Mouse (Mus musculus) gastrocnemius, postnatal 10 days (tissue): Measurements from ENCODE around the gene Sdk1. TPM values are rescaled to one million over a fixed set of nuclear protein-coding genes. Genes with fewer than 3 reads are reported as not detected.

Source experiments
- DNase-seq: peaks from one replicate; pipeline ENCODE4 v3.0.0; 2021; ENCODE audit warnings: mixed read lengths
- total RNA-seq, 2 experiments: library from RNA; stranded (reverse); gene quantifications; 2 replicates each; pipeline ENCODE4 v1.2.3; 2021

Gene Sdk1
- total RNA-seq, 2 experiments from 2014 or later, result 5.1 to 5.8 TPM

GRCm38 (mm10) chr5:141324910-141325309 is 83.6 kb downstream of the Sdk1 start:
- no peak for DNase-seq

DNA sequence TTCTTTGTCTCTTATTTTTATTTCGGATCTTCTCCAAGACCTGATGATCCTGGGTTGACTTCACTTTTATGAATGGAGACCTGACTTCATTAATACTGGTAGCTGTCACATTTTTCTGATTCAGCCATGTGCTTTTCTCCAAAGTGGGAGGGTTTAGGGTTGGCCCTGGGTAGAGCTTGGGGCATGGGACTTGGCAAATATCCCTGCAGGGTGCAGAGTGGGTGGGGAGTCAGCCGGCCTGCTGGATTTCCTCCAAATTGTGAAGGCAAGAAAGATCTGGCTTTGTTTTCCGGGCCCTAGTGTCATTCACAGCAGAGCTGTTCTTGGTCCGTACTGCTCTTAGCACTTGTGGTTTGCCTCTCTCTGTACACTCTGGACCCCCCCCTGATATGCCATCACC is 103.1 kb downstream of the Sdk1 start:
- no peak for DNase-seq

DNA sequence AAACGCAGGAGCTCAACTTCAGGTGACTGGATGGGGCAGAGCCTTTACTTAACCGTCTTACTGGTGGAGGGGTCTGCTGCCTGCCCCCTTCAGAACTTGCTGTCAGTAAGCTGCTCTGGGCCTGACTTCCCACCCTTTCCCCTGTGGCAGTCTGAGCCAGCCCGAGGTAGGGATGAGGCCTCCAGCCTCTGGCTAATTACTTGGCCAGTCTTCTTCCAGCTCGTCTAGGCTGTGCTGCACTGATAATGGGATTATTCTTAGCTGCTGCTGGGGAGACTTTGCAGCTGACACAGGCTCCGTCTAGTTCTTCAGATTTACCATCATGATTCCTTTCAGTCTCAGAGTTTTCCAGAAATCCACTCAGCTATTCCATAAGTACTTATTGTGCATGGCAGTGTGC is 104.2 kb downstream of the Sdk1 start:
- no peak for DNase-seq

GRCm38 (mm10) chr5:141362676-141363075 is 121.4 kb downstream of the Sdk1 start:
- DNase-seq, result no peak

DNA sequence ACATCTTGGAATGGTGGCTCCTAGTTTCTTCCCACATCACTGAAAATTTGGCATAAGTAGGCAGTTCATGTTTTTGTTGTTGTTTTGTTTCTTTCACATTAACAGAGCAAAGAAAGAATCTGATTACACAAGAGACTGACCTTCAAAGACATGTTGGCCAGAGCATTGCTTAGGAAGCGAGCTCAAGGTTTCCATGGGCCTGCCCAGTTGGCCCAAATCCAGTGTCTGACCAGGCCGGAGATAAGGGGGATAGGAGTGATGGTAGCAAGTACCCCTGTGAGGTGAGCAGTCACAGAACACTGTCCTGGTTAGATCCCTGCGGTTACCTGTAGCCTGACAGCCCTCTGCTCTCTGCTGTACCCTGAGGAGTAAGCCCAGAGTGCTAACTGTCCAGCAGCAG is 122.7 kb downstream of the Sdk1 start:
- DNase-seq, result no peak

DNA sequence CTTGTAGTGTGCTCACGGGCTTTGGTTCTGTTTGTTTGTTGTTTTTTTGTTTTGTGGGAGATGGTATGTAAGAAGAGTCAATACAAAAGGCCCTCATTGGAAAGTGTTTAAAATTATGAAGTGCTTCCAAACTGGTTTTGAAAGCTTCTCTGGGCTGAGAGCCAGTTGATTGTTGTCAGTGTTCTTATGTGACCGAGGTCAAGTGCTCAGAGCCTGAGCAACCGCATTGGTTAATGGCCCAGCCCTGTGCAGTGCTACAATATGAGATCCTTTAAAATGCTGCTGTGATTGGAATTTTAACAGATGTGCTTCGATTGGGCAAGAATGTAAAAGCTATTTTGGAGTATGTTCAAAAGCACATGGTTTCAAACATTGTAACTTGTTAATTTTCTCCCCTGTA is 127.3 kb downstream of the Sdk1 start:
- DNase-seq, result no peak

- no peak for DNase-seq
Measured at GRCm38 (mm10) chr5:141374797-141375196, 133.5 kb downstream of the Sdk1 start.

DNA sequence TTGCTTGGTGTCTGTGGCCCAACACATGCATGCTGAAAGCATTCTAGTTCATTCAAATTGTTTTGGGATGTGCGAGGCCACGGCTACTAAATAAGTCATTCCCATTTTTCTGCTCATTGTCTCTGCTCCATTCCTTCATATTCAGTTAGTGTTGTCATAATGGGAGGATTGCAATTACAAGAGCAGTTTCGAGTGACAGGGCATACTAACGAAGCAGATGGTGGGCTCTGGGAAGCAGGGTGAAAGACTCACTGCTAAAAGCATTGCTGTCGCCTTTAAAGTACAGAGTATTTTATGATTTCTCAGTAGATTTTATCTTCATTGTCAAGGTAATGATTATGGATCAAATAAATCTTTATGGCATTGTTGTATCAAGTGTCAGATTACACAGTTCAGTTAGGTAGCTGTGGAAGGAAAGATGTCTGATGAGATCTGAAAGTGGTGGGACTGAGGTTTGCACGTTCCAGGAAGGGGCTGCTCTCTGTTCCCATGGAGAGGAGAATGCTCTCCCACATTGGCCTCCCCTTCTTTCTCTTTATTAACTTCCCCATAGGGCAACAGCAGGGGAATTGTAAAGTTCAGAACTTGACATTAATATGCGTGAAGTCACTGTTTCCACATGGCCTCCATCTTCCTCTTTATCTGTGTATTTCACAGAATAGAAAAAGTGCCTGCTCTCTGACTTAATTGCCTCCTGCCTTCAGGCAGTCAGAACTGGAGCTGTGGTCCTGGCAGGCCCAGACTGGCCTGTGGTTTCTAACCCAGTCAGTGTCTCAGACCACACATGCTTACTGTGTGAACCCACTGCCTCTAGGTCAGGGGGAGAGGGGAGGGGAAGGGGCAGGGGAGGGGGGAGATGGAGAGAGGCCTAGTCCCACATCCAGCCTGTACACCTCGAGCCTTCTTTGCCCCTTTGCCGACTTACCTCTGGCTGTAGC is 138.8 kb downstream of the Sdk1 start:
- DNase-seq, result no peak

- no peak for DNase-seq
Measured at GRCm38 (mm10) chr5:141380774-141381156, 139.5 kb downstream of the Sdk1 start.

- DNase-seq, result no peak
Measured at GRCm38 (mm10) chr5:141381581-141381980, 140.3 kb downstream of the Sdk1 start.

DNA sequence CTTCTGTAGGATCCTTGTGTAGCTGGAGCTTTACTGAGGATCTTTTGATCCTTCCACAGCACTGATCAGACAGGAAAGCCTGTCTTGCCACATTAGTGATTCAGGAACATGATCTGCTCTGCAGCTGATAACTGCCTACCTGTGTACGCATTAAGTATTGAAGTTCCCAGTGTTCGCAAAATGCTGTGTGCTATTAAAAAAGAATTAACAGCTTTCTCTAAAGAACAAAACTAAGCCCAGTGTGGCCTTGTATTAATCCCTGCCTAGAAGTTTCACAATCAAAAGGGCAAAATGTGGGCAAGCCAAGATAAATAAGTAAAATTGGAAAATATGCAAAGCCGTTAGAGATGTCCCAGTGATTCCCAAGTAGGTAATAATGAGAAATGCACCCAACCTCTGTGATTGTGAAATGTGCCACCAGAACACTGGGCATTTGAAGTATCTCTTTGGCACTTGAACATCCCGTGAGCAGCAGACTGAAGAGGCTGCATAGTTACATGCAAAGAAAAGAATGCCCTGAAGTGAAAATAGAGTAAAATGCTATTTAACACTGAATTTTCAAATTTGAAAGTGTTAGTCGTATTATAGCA is 141.1 kb downstream of the Sdk1 start:
- no peak for DNase-seq

GRCm38 (mm10) chr5:141388451-141388850 is 147.2 kb downstream of the Sdk1 start:
- no peak for DNase-seq

DNA sequence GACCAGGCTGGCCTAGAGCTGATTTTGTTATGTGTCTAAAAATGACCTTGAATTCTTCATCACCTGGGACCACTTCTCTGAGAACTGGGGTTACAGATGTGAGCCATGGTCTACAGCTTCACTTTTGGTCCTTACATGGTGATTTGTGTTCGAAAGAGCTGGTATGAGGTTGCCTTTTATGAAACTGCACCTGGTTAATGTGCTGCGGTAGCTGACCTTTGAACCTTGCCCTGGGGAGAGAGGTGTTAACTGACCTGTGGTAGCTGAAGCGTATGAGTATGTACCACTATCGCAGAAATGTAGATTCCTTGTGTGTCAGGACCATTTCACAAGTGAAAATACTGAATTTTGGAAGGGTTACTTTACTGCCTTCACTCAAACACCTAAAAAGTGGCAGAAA is 149.3 kb downstream of the Sdk1 start:
- no peak for DNase-seq

DNA sequence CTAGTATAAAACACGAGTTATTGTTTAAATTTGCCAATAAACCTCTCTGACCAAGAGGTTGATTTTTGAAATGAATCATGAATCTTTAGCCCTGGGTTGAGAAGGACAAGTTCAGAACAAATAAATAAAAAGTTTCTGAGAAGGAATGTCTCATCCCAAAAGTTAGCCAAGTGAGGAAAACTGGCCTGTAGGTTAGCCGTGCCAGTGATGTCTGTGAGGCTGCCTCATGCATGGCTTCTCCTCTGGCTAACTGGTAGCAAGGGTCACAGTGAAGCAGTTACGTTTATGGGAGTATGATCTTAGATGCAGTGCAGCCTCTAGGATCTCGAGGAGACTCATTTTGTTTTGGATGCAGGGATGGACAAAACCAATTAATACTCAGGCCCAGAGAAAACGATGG is 149.9 kb downstream of the Sdk1 start:
- no peak for DNase-seq

GRCm38 (mm10) chr5:141393846-141394245 is 152.6 kb downstream of the Sdk1 start:
- no peak for DNase-seq

DNA sequence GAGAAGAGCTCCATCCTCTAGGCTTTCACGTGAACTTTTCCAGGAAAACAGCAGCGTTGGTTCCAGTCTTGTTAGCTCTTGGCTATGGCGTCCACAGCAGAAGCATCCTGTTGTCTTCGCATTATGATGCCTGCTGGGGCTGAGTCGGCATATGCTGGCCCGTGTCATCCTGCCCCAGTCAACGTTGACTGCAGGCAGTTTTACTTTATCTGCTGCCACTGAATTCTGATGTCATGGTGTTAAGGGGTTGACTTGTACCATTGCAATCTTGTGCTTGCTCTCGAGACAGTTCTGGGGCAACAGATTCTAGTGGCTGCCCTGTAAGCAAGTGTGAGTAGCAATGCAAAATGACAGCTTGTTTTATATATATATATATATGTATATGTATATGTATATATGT is 153.3 kb downstream of the Sdk1 start:
- no peak for DNase-seq

GRCm38 (mm10) chr5:141403741-141404140 is 162.5 kb downstream of the Sdk1 start:
- DNase-seq, result no peak

DNA sequence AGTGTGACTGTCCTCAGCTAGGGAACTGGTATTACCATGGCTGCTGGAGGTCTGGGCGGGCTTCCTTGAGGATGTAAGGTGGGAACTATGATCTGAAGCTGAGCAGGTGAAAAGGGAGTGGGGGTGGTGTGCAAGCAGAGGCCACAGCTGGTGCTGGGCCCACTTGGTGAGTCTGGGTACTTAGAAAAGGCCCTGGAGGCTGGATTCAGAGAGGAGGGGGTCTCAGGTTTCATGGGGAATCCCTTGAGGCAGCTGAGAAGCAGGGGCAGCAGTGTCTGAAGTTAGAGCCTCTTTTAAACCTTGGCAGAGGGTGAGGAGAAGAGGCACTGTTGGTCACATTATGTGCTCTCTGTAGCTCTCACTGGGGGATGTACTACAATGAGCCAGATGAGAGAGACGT is 163.4 kb downstream of the Sdk1 start:
- no peak for DNase-seq

DNA sequence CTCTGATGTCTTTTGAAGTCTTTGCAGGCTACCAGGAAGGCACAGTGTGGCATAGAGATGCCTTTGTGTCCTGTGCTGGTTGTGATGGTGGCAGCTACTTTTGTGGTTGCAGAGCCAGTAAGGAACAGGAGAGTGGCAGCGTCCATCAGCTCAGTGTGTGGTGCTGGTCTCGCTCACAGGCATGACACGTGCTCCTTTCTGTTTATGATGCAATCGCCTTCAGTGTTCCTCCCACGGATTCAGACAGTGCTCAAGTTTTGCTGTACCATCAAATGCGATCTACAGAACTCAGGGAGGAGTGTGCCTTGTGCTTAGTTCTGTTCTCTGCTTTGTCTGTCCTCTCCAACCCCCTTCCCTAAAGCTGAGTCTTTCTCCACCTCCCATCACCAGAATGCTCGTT is 165.6 kb downstream of the Sdk1 start:
- DNase-seq, result no peak

DNA sequence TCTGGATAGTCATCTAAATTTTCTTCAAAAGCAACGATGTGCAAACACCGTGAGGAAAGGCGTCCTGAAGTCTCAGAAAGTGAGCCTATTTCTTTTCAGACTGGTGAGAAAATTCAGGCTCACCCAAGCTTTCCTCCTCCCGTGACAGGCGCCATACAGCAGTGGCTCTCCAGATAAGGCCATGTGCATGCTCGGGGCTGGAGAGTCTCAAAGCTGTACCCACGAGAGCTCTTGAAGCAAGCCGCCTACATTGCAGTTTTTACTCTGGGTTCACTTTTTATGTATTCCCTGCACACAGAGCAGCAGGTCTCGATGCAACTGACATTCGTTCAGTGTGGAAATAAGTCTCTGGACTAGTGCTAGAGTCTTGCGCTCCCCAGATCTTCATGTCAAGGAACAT is 171.7 kb downstream of the Sdk1 start:
- DNase-seq, result no peak

- no peak for DNase-seq
Measured at GRCm38 (mm10) chr5:141415644-141416243, 174.5 kb downstream of the Sdk1 start.

GRCm38 (mm10) chr5:141428132-141428531 is 186.8 kb downstream of the Sdk1 start:
- DNase-seq, result no peak

- DNase-seq, result no peak
Measured at GRCm38 (mm10) chr5:141433286-141433685, 192.0 kb downstream of the Sdk1 start.

DNA sequence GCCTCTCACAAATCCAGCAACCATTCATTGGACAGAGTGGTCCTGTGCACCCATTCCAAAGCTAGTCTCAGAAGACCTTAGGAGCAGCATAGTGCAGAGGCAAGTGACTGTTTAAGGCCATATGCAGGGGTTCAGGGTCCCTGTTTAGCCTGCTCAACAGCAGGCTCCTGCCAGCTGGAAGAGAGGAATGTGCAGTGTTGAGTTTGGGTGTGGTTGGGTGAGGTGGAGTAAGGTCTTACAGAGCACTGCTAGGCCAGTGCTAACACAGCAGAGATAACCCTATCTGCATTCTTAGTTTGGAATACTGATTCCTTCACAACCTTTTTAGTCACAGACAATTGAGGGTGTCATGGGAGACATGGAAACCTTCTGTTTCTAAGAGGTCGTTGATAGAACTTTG is 206.0 kb downstream of the Sdk1 start:
- no peak for DNase-seq
